Mouse (Mus musculus) cerebellum, postnatal 25 days (tissue): ENCODE results near the gene Tubgcp5.

Source experiments
- DNase-seq, 2 experiments: peaks; one replicate each; pipeline ENCODE4 v3.0.0; 2021; ENCODE audit warnings: mixed read lengths in 2 of 2

The Tubgcp5 gene

DNA sequence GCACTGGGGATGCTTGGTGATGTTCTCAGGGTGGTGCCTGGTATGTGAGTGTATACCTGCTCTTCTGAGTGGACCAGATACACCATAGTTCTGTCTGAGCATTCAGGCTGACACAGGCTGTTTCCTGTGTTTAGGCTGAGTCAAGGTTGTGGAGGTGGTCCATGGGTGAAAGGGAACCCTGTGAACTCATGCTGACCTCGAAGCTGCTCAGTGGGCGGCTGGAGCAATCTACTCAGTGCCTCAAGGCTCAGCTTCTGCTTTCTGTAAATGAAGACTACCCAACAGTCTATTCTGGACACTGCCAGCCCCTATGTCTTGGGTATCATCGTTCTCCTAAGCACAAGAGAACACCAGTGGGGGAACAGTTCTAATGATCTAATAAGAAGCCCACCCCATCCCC, 61.6 kb downstream of the Tubgcp5 start:
- DNase-seq = no peak

DNA sequence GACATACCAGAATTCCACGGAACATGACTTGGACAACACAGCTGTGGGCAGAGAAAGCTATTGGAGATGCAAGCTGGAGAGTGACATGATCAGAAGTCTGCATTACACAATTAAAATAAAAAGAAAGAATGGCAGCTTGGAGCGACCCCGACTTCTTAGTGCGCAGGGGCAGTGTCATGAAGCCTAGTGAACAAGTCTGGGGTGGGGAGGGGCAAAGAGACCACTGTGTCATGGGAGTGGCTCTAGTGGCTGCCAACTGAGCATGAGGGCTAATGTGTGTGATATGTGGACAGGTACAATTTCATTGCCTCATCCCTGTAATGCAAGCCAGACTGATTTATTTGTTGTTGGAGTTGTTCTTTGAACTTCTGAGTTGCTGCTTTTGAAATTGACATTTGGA, 62.8 kb downstream of the Tubgcp5 start:
- no peak for DNase-seq

DNA sequence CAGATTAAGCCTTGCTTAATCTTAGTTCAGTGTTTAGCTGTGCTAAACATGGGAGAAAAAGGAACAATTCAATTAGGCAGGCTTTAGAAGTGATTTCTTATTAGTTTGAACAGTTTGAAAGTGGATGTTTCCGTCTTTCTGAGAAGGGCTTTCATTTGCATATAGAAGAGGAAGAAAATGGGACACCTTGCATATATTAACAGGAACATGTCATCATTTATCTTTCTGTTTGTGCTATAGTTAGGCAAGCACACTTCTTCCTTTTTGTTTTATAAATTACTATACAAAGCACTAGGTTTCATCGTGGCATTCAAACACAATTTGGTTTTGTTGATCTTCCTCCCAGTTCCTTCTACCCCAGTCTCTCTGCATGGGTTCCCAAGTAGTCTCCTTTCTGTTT, 63.8 kb downstream of the Tubgcp5 start:
- no peak for DNase-seq

DNA sequence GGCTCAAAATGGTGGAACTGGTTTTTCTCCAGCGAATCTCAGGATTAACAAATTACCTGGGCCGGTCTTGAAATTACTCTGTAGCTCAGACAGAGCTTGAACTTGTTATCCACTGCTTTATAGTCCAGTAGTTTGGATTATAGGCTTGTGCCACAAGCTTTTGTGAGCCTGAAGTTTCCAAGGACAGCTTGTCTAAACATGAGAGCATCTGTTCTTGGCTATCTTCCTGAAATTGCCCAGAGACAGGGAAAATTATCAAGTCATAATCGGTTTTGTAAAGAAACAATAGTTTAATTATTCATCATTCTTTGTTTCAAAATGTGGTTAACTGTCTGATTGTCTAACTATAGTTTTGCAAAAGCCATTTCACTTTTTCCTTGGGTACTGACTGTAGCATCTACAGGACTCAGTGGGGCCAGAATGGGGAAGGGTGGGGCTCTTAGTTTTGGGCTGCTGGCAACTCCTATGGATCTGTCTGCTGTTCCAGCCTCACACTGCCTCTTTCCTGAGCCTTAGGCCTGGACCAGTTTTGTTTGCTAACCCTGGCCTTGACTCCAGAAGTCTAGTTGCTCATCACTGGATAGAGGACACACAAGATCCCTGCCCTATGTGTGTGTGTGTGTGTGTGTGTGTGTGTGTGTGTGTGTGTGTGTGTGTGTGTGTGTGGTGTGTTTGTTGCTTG, 65.0 kb downstream of the Tubgcp5 start:
- peak in 1 of 2 experiments; percentile 25 for DNase-seq

DNA sequence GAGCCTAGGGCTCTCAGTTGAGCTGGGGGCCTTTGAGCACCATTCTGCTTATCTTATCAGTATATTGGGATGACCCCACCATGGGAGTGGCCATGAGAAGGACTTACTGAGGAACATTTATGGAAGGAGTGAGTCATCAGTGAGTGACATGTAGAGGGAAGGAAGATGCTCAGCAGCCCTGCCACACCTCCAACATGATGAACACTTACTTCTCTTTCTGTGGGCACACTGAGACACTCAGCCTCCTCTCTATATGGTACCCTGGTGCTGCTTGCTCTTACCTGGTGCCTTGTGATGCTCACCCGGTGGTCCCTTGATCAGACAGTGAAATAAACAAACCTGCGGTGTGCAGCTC, 65.5 kb downstream of the Tubgcp5 start:
- DNase-seq = no peak

DNA sequence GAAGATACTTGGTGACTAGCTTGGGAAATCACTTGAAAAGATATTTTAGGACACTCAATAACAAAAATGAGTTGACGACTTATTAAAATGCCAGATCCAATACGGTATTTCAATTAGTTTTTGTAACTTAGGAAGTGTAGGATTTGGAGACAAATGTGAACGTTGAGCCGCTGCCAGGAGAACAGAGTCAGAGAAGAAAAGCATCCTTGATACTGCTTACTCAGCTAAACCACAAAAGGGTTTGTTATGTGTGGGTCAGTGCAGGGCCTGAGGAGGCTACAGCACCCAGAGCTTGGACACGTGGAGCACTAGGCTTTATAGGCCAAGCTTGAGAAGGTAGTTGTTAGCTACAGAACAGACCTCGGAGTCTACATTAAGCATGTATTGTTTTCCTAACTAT, 66.0 kb downstream of the Tubgcp5 start:
- DNase-seq = no peak

DNA sequence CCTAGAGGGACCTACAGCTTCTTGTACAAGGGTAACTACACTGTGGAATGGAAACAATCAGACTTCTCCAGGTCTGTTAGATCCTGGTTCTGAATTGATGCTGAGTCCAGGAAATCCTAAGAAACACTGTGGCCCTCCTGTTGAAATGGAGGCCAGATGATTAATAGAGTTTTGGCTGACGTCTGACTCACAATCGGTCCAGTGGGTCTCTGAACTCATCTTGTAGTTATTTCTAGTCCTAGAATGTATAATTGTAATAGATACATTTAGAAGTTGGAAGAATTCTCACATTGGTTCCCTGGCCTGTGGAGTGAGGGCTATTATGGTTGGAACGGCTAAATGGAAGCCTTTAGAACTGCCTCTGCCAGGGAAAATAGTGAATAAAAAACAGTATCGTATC, 67.2 kb downstream of the Tubgcp5 start:
- no peak for DNase-seq

DNA sequence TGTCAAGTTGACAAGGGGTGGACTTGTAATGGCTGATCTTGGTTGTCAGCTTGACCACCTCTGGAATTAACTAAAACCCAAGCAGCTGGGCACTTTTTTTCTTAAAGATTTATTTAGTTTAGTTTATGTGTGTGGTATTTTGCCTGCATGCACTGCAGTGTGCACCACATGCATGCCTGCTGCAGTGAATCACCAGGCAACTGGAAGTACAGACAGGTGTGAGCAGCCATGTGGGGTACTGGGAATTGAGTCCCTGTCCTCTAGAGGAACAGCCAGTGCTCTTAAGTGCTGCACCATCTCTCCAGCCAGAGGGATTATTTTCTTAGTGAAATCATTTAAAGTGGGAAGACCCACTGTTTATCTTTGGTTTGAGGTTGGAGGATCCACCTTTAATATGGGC, 71.1 kb downstream of the Tubgcp5 start:
- no peak for DNase-seq

DNA sequence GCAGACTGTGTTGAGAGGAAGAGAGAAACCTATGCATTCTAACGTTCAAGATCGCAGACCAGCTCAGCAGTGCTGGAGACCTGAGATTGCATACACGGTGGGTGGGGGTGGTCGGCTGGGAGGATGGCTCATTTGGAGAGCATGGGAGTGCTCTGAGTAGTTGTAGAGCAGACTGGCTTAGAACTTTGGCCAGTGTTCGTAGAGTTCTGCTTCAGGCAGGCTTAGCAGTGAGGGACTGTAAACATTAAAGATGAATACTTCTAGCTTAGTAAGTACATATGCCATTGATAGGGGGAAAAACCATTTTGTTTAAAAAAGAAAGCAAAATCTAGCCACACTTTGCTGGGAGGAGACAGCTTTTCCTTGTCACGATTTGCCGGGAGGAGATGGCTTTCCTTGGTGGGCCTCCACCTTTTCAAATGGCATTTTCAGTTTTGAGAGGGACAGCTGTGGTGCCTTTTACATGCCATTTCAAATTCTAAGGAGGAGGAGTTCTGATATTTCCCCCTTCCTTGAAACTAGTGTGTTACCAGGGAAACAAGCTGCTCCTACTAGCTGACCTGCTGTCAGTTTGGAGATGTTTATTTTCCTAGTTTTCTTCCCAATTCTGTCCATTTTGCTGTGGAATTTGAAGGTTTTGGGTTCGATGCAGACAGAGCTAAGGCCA, 71.9 kb downstream of the Tubgcp5 start:
- no peak for DNase-seq

DNA sequence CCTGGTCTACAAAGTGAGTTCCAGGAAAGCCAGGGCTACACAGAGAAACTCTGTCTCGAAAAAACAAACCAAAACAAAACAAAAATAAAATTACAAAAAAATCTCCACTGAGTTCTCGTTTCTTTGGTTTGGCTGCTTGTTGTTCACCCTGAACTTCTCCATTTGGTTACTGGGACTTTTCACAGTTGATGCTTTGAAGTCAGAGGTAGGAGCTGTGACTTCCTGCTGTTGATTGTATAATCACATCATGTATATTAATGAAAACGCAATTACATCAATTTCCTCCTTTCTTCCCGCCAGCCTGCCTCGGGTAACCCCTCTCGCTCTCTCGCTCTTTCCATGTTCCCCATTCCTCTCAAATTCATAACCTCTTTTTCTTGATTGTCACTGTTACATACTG, 74.3 kb downstream of the Tubgcp5 start:
- DNase-seq = no peak

DNA sequence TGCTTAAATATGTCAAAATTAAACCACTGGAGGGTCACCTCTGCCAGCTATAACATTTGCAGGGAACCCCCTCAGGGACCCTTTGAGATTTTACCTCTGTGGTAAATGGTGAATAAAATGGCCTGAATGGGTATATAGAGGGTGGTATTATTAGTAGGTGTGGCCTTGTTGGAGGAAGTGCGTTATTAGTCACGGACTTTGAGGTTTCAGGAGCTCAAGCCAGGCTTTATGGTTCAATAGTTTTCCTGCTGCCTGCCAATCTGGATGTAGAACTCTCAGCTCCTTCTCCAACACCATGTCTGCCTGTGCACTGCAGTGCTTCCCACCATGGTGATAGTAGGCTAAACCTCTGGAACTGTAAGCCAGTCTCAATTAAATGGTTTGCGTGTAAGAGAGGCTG, 75.3 kb downstream of the Tubgcp5 start:
- no peak for DNase-seq

DNA sequence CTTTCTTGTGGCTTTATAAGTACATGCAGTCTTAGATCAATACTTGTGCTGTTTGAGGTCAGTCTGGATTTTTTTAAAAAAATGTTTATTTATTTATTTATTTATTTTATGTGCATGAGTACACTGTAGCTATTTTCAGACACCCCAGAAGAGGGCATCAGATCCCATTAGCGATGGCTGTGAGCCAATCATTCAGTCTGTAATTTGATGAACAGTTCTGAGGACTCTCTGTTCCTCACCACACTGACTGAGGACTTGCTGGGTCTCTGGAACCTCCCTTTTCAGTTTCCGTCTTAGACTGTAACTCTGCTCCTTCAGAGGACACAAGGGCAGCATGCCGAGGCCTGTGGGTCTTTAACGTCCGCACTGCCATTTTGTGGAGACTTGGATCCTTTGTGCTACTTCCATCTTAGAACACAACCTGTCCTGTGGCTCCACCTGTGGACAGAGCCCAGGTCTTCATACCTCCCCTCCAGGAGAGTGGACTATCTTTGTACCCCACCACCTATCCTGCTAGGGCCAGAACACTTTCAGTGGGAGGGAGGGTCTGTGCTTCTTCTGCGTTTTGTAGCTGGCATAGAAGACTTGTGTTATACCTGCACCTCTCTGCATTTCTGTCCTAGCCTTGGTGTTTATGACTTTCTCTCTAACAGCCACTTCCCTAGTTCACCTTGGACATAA, 76.5 kb downstream of the Tubgcp5 start:
- DNase-seq = peak; percentile 10 to 31

DNA sequence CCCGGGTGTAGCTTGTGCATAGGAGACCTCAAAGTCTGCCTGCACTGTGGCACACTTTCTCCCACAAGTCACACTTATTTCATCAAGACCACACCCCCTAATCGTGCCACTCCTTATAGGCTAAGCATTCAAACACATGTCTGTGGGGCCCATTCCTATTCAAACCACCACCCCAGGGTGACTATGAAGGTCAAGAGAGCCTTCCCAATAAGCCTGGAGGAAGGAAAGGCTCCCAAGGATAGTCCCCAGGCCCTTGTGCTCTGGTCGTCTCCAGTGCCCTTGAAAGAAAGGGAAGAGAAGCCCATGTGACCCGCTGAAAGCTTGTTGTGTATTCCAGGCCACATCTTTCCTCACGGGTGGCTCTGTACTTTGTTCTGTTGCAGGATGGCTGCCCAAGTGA, 77.5 kb downstream of the Tubgcp5 start:
- no peak for DNase-seq

DNA sequence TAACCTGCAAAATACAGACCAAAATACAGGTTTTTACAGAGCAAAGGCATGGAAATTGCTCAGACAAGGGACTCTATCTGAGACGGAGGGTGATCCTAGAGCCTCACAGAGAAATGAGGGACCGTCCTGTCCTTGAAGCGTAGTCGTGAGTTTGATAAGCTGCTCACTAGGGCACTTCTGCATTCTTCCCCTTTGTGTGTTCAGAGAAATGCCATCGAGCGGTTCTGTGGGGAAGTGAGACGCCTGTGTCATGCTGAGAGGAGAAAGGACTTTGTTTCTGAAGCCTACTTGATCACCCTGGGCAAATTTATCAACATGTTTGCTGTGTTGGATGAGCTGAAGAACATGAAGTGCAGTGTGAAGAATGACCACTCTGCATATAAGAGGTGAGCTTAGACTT, 80.7 kb downstream of the Tubgcp5 start:
- no peak for DNase-seq

DNA sequence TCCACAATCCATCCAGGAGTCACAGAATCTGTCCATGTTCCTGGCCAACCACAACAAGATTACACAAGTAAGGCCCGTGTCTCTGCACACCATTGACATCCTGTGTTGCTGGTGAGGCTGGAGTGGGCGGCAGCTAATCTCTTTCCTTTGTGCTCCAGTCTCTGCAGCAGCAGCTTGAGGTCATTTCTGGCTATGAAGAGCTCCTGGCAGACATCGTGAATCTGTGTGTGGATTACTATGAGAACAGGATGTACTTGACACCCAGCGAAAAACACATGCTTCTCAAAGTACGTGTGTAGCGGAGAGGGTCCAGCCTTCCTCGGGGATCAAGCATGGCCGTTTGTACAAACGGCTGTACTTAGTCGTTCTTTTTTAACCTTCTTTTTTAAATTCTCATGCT, 83.8 kb downstream of the Tubgcp5 start:
- DNase-seq = no peak

DNA sequence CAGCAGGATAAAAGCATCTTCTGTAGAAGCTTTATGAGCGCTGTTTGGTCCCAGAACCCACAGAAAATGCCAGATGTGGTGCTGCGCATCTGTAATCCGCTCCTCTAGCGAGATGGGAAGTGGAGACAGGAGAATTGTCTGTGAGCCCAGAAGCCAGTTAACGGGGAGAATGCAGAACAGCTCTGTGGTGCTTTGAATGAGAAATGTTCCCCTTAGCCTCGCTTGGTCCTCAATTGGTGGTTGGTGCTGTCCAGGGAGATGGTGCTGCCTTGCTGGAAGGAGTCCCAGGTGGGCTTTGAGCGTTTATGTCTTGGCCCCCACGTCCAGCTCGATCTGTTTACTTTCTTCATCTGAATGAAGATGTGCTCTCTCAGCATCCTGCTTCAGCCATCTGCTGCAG, 86.9 kb downstream of the Tubgcp5 start:
- no peak for DNase-seq
